Mouse (Mus musculus) stomach, embryonic 16.5 days (tissue): ENCODE measurements at regions not wholly inside any gene's neighbourhood (a gene's known extent, or its start where the extent isn't known, plus 50 kb on each side); places are given as distances from the start of the nearest gene placed in this dataset.
"Not testable (repeated sequence)": the region's sequence is repeated elsewhere in the genome, so short reads cannot be mapped to it uniquely, and the experiment has no call there.

Experiments
- ATAC-seq: fragments of 200-750 bp; cut with Nextera tagmentation; 2 replicates; pipeline ENCODE4 v1.8.0; 2017; ENCODE audit warnings: moderate number of reproducible peaks, moderate TSS enrichment; ENCODE audit not compliant: insufficient read depth, low FRiP score
- H3K27ac ChIP-seq: fragments of 300-500 bp; sonication (generic); 2 replicates; pipeline ENCODE4 v1.5.1; 2014; ENCODE audit warnings: low read length
- H3K27me3 ChIP-seq: fragments of 300-500 bp; sonication (generic); 2 replicates; pipeline ENCODE4 v1.6.1; 2014; ENCODE audit warnings: low read length, control low read depth, mixed read lengths; ENCODE audit not compliant: control insufficient read depth, insufficient read depth
- H3K36me3 ChIP-seq: fragments of 300-500 bp; sonication (generic); 2 replicates; pipeline ENCODE4 v1.6.1; 2014; ENCODE audit warnings: low read length; ENCODE audit not compliant: control insufficient read depth, insufficient read depth
- H3K4me1 ChIP-seq: fragments of 300-500 bp; sonication (generic); 2 replicates; pipeline ENCODE4 v1.6.1; 2014; ENCODE audit warnings: low read length, control low read depth, mixed read lengths; ENCODE audit not compliant: control insufficient read depth, insufficient read depth
- H3K4me2 ChIP-seq: fragments of 300-500 bp; sonication (generic); 2 replicates; pipeline ENCODE4 v1.6.1; 2014; ENCODE audit warnings: low read depth, low read length, mixed read lengths
- H3K4me3 ChIP-seq: fragments of 300-500 bp; sonication (generic); replicated peaks from 2 replicates; pipeline ENCODE4 v1.5.1; 2014; ENCODE audit warnings: mild to moderate bottlenecking, low read length
- H3K9ac ChIP-seq: fragments of 300-500 bp; sonication (generic); 2 replicates; pipeline ENCODE4 v1.6.1; 2014; ENCODE audit warnings: low read length
- H3K9me3 ChIP-seq: fragments of 300-500 bp; sonication (generic); replicated peaks from 2 replicates; pipeline ENCODE4 v1.6.1; 2016; ENCODE audit warnings: low read length, control low read depth; ENCODE audit not compliant: control insufficient read depth
- WGBS: fragments of 180-500 bp; shearing (Covaris S2); extraction: QIAGEN DNeasy Blood & Tissue Kit; methylation state at CpG from one replicate; pipeline ENCODE4 v1.1.7; 2014; 5-methylcytosine and 5-hydroxymethylcytosine counted together

GRCm38 (mm10) chr6:18566934-18567333, 52.3 kb upstream of the Cttnbp2 start:
- ATAC-seq, H3K9me3 ChIP-seq, H3K36me3 ChIP-seq, H3K4me1 ChIP-seq, H3K27ac ChIP-seq, H3K9ac ChIP-seq, H3K4me3 ChIP-seq, H3K27me3 ChIP-seq, H3K4me2 ChIP-seq: not testable (repeated sequence)
- WGBS, result 72% methylated on average over 2 of the region's 2 CpGs

DNA sequence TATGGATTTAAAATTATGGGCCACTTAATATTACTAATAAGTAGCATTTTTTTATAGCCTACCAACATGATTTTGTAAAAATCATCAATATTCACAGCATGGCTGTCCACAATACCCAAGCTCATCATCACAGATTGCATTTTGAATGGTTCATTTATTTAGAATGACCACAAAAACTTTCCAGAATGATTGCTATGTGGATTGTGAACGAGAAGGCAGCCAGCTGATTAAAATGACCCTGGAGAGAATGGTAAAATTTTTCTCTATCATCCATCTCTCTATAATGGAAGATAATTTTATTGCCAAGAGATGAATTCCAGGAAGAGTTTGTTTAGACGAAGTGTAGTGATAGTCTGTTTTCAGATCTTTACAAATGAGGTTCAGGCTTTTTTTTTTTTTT, 54.6 kb upstream of the Cttnbp2 start:
- H3K4me3 ChIP-seq, result no peak overlapping the region
- no peak overlapping the region for H3K9ac ChIP-seq
- no peaks in the 10 kb centered on the region for H3K36me3 ChIP-seq
- H3K9me3 ChIP-seq, result no peaks in the 10 kb centered on the region
- 67% methylated on average over 2 of the region's 2 CpGs for WGBS
- no peak for ATAC-seq
- H3K4me1 ChIP-seq, result no peaks in the 10 kb centered on the region
- no peak overlapping the region for H3K27ac ChIP-seq
- no peak overlapping the region for H3K4me2 ChIP-seq
- no peaks in the 10 kb centered on the region for H3K27me3 ChIP-seq

GRCm38 (mm10) chr6:18578501-18578900, 63.9 kb upstream of the Cttnbp2 start:
- no peaks in the 10 kb centered on the region for H3K9me3 ChIP-seq
- H3K4me3 ChIP-seq, result no peak overlapping the region
- no peak overlapping the region for H3K9ac ChIP-seq
- H3K36me3 ChIP-seq, result no peaks in the 10 kb centered on the region
- no peak for ATAC-seq
- H3K4me1 ChIP-seq, result no peaks in the 10 kb centered on the region
- no peak overlapping the region for H3K27ac ChIP-seq
- no peaks in the 10 kb centered on the region for H3K27me3 ChIP-seq
- no peak overlapping the region for H3K4me2 ChIP-seq

GRCm38 (mm10) chr6:18589436-18589835, 74.8 kb upstream of the Cttnbp2 start:
- Histone ChIP-seq H3K9me3 (no peaks in the 10 kb centered on the region), H3K4me3 (no peak overlapping the region), H3K36me3 (no peaks in the 10 kb centered on the region), H3K4me1 (no peaks in the 10 kb centered on the region), H3K27ac (no peak overlapping the region), H3K9ac (no peak overlapping the region), H3K4me2 (no peak overlapping the region), H3K27me3 (no peaks in the 10 kb centered on the region)
- ATAC-seq, result no peak

DNA sequence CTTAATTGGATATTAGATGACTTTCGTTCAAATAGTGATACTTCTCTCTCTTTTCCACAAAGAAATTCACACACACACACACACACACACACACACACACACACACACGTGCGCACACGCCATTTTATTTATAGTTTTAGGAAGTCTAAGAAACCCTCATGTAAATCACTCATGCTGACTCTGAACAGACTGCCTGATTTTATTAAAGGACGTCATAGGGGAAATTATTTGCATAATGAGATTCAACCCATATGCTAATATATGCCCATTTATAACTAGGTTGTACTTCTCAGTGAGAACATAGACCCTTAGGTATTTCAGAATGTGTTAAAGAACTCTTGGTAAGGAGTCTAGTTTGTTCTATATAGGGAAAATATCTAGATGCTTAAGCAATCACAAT, 82.0 kb upstream of the Cttnbp2 start:
- Histone ChIP-seq H3K4me3 (no peak overlapping the region), H3K27me3 (no peaks in the 10 kb centered on the region; the same call in 1 of the 2 replicates), H3K4me1 (no peaks in the 10 kb centered on the region), H3K36me3 (no peaks in the 10 kb centered on the region), H3K9ac (no peak overlapping the region), H3K9me3 (no peaks in the 10 kb centered on the region), H3K4me2 (no peak overlapping the region), H3K27ac (no peak overlapping the region)
- WGBS, result 85% methylated on average over 5 of the region's 5 CpGs
- ATAC-seq, result no peak

DNA sequence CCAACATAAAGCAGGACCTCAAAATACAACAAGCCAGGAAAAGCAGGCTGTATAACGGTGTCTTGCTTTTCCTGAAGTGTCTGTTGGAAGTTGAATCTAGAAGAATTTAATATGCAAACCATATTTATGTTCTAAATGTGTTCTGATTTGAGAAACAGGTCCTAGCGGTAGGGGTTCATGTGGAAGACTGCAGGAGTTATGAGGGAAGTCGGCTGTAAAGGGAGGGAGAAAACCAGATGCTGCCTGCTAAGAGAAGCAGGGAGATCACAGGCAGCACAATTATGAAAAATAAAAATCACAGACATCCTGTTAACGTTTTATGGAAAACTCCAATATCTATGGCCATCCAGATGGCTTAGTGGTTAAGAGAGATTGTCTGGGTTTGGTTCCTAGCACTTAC, 85.0 kb upstream of the Cttnbp2 start:
- no peak overlapping the region for H3K4me2 ChIP-seq
- H3K9me3 ChIP-seq, result no peaks in the 10 kb centered on the region
- WGBS, result 54% methylated on average over 4 of the region's 4 CpGs
- H3K4me1 ChIP-seq, result no peaks in the 10 kb centered on the region
- H3K36me3 ChIP-seq, result no peaks in the 10 kb centered on the region
- no peak overlapping the region for H3K4me3 ChIP-seq
- H3K9ac ChIP-seq, result no peak overlapping the region
- no peak overlapping the region for H3K27ac ChIP-seq
- no peaks in the 10 kb centered on the region; the same call in 1 of the 2 replicates for H3K27me3 ChIP-seq
- ATAC-seq, result no peak

DNA sequence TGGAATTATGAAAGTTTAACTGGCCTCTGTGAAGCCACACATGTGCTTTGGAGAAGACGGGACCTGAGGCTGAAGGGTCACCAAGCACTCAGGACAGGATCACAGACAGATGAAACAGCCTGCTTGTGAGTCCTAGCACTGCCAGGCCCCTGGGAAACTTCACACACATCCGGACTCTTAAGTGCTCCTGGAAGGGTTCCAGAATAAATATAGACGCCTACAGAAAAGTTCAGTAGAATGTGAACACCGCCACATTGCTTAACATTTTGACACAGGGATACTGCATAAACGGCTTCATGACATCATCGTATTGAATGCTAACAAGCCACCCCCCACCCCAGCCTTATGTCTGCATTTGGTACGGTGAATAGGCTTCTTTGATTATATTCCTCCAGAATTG, 87.3 kb upstream of the Cttnbp2 start:
- Histone ChIP-seq H3K9me3 (no peaks in the 10 kb centered on the region), H3K9ac (no peak overlapping the region), H3K27ac (no peak overlapping the region), H3K36me3 (no peaks in the 10 kb centered on the region), H3K27me3 (no peaks in the 10 kb centered on the region; the same call in 1 of the 2 replicates), H3K4me3 (no peak overlapping the region), H3K4me1 (no peaks in the 10 kb centered on the region), H3K4me2 (peak overlapping the region; percentile 15; the same call in 1 of the 2 replicates)
- ATAC-seq, result peak; percentile 88
- WGBS, result 23% methylated on average over 7 of the region's 7 CpGs

- no peak for ATAC-seq
- Histone ChIP-seq H3K27me3 (no peaks in the 10 kb centered on the region), H3K4me3 (no peak overlapping the region), H3K9ac (no peak overlapping the region), H3K4me2 (no peak overlapping the region), H3K4me1 (no peaks in the 10 kb centered on the region), H3K27ac (no peak overlapping the region), H3K9me3 (no peaks in the 10 kb centered on the region), H3K36me3 (no peaks in the 10 kb centered on the region)
- WGBS, result 67% methylated on average over 6 of the region's 6 CpGs
Measured at GRCm38 (mm10) chr6:18621372-18622262, 107.0 kb upstream of the Cttnbp2 start.

- Histone ChIP-seq H3K9me3 (no peaks in the 10 kb centered on the region), H3K27ac (no peak overlapping the region), H3K4me1 (no peaks in the 10 kb centered on the region), H3K36me3 (no peaks in the 10 kb centered on the region), H3K4me2 (no peak overlapping the region), H3K4me3 (no peak overlapping the region), H3K27me3 (no peaks in the 10 kb centered on the region), H3K9ac (no peak overlapping the region)
- ATAC-seq, result no peak
- WGBS, result 70% methylated on average over 1 of the region's 1 CpGs
Measured at GRCm38 (mm10) chr6:18628591-18628990, 113.9 kb upstream of the Cttnbp2 start.
